Mouse (Mus musculus): ENCODE measurements around the gene Tanc1. TPM values are rescaled to one million over a fixed set of nuclear protein-coding genes. Genes with fewer than 3 reads are reported as not detected.

Tanc1 gene
- polyA plus RNA-seq, 1 experiment from 2014 or later: 4.9 TPM

DNA sequence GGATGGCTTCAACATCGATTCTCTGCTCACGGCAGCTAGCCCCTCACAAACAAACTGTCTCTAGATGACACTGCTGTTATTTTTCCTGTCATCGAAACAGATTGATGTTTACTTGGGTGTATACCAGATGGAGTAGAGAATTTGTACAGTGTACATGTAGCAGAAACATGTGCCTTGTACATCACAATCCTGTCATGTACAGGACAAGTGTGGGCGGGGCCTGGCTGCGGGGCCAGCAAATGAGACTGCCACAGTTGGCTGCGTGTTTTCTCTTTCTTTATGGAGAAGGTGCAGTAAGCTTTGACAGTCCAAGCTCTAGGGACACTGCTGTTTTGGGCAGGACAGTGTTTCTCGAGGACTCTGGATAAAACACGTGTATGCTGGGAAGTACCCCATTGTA lies 127.2 kb downstream of the Tanc1 start:
- Histone ChIP-seq H3K27me3 (replicated peaks; ENCODE audit: control insufficient read depth, insufficient read depth, low read length) (no peaks in the 10 kb centered on the region), H3K4me1 (ENCODE audit: control insufficient read depth, insufficient read depth, low read length) (peaks cover 9% of the 10 kb centered on the region; the same call in 1 of the 2 replicates), H3K9ac (ENCODE audit: low read length) (no peak overlapping the region), H3K27ac (ENCODE audit: low read depth, low read length) (no peak overlapping the region), H3K4me2 (ENCODE audit: low read length) (no peak overlapping the region), H3K4me3 (ENCODE audit: low read depth, low read length) (no peak overlapping the region), H3K9me3 (replicated peaks; ENCODE audit: control insufficient read depth, low read length) (no peaks in the 10 kb centered on the region), H3K36me3 (ENCODE audit: control insufficient read depth, insufficient read depth, low read length) (no peaks in the 10 kb centered on the region)
- no peak for DNase-seq (ENCODE audit: low spot score)
- 79% methylated on average over 8 of the region's 8 CpGs for WGBS
- ATAC-seq: 0 out of 2 replicates have a peak, but pooled peaks have one; percentile 14

DNA sequence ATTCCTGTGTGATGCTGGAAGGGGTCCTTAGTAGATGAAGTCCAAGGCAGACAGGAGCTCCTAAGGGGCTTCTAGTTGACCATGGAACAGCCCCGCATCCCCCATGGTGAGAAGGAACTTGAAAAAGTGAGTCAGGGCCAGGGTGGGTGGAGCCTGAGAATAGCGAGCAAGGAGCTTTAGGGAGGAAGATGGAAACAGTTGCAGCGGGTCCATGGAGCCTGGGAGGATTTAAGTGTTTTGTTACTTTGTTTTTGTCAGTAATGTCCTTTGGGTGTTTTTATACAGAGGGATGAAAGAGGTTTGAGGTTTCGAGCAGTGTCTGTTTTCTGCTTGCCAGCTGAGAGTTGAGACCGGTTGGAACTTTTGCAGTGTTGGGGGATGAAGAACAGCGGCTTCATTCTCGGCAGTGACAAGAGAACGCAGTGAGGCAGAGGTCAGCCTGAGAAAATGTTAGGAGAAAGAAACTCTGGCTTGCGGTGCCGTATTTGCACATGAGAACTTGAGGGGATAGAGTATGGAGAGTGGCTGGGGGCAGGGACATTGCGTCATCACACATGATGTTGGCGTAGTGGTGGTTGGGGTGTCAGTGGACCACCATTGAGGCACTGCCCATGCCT lies 130.8 kb downstream of the Tanc1 start:
- H3K4me2 ChIP-seq (ENCODE audit: low read length): no peak overlapping the region
- no peak for DNase-seq (ENCODE audit: low spot score)
- H3K9me3 ChIP-seq (replicated peaks; ENCODE audit: control insufficient read depth, low read length): no peaks in the 10 kb centered on the region
- no peak overlapping the region for H3K27ac ChIP-seq (ENCODE audit: low read depth, low read length)
- WGBS: 75% methylated on average over 12 of the region's 12 CpGs
- H3K9ac ChIP-seq (ENCODE audit: low read length): no peak overlapping the region
- H3K4me1 ChIP-seq (ENCODE audit: control insufficient read depth, insufficient read depth, low read length): no peaks in the 10 kb centered on the region
- ATAC-seq: no peak
- no peaks in the 10 kb centered on the region for H3K36me3 ChIP-seq (ENCODE audit: control insufficient read depth, insufficient read depth, low read length)
- H3K4me3 ChIP-seq (ENCODE audit: low read depth, low read length): no peak overlapping the region
- H3K27me3 ChIP-seq (replicated peaks; ENCODE audit: control insufficient read depth, insufficient read depth, low read length): no peaks in the 10 kb centered on the region

DNA sequence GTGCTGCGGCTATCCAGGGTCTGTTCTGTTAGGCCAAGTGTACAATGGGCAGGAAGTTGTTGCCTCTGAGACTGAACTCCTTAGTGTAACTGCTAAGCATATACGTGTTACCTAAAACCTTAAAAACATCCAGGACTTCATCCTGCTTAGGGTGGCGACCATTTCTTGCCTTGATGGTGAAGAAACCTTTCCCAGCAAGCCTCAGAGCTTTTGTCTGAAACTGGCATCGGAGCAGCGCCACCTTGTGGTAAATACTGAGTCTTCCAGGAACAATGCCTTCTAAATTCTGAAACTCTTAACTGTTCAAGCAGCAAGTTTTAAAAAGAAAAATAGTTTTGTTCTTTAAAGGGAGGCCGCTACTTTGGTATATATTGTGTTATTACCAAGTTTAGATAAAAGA lies 133.6 kb downstream of the Tanc1 start:
- H3K4me1 ChIP-seq (ENCODE audit: control insufficient read depth, insufficient read depth, low read length): no peaks in the 10 kb centered on the region
- WGBS: 28% methylated on average over 6 of the region's 6 CpGs
- ATAC-seq: peak; percentile 30; the same call in 1 of the 2 replicates

DNA sequence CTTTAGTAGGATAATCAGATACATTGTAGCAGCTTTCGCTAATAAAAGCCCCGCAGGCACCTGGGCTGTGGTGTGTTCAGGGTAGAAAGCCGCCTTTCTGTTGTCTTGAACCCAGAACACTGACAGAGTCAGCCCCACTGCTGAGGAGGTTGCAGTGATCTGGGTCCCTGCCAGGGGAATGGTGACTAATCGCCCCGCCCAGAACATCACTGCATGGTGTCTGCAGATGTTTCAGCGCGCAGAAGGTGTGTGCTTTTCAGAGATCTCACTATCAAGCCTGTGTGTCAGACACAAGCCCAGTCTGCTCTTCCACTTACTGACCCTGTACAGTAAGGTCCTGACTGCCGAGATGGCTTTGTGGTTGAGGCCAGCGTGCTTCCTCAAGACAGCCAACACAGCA lies 134.2 kb downstream of the Tanc1 start:
- Histone ChIP-seq H3K4me2 (ENCODE audit: low read length) (no peak overlapping the region), H3K9me3 (replicated peaks; ENCODE audit: control insufficient read depth, low read length) (no peaks in the 10 kb centered on the region), H3K27me3 (replicated peaks; ENCODE audit: control insufficient read depth, insufficient read depth, low read length) (no peaks in the 10 kb centered on the region), H3K4me3 (ENCODE audit: low read depth, low read length) (no peak overlapping the region), H3K27ac (ENCODE audit: low read depth, low read length) (no peak overlapping the region), H3K9ac (ENCODE audit: low read length) (no peak overlapping the region), H3K36me3 (ENCODE audit: control insufficient read depth, insufficient read depth, low read length) (no peaks in the 10 kb centered on the region), H3K4me1 (ENCODE audit: control insufficient read depth, insufficient read depth, low read length) (no peaks in the 10 kb centered on the region)
- ATAC-seq: peak; percentile 5; the same call in 1 of the 2 replicates
- DNase-seq (ENCODE audit: low spot score): no peak
- 87% methylated on average over 9 of the region's 9 CpGs for WGBS

More for the DNA sequence above, 133.6 kb downstream of the Tanc1 start:
- H3K9ac ChIP-seq (ENCODE audit: low read length): no peak overlapping the region
- H3K27me3 ChIP-seq (replicated peaks; ENCODE audit: control insufficient read depth, insufficient read depth, low read length): no peaks in the 10 kb centered on the region
- H3K36me3 ChIP-seq (ENCODE audit: control insufficient read depth, insufficient read depth, low read length): no peaks in the 10 kb centered on the region
- no peak overlapping the region for H3K4me2 ChIP-seq (ENCODE audit: low read length)
- H3K4me3 ChIP-seq (ENCODE audit: low read depth, low read length): no peak overlapping the region
- peak; percentile 85 for DNase-seq (ENCODE audit: low spot score)
- no peaks in the 10 kb centered on the region for H3K9me3 ChIP-seq (replicated peaks; ENCODE audit: control insufficient read depth, low read length)
- H3K27ac ChIP-seq (ENCODE audit: low read depth, low read length): no peak overlapping the region

DNA sequence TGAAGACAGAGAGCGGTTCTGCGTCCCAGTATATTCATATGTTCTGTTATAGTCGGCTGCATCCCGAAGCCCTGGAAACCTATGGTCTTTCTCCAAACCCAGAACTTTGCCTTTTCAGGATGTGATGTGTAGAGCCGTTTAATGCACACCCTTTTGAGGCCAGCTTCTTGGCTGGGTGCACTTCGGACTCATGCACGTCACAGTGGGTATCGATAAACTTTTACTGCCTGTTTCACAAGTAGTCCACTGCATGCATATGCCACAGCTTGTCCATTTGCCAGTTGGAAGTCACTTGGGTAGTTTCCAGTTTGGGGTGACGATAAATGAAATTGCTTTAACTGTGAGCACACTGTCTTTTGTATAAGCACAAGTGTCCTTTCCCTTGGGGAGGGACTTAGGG lies 135.9 kb downstream of the Tanc1 start:
- DNase-seq (ENCODE audit: low spot score) (no peak), ATAC-seq (no peak)
- H3K4me3 ChIP-seq (ENCODE audit: low read depth, low read length): no peak overlapping the region
- no peaks in the 10 kb centered on the region for H3K27me3 ChIP-seq (replicated peaks; ENCODE audit: control insufficient read depth, insufficient read depth, low read length)
- no peak overlapping the region for H3K27ac ChIP-seq (ENCODE audit: low read depth, low read length)
- H3K36me3 ChIP-seq (ENCODE audit: control insufficient read depth, insufficient read depth, low read length): no peaks in the 10 kb centered on the region
- WGBS: 91% methylated on average over 9 of the region's 9 CpGs
- no peak overlapping the region for H3K4me2 ChIP-seq (ENCODE audit: low read length)
- no peaks in the 10 kb centered on the region for H3K9me3 ChIP-seq (replicated peaks; ENCODE audit: control insufficient read depth, low read length)
- H3K9ac ChIP-seq (ENCODE audit: low read length): no peak overlapping the region
- no peaks in the 10 kb centered on the region for H3K4me1 ChIP-seq (ENCODE audit: control insufficient read depth, insufficient read depth, low read length)

DNA sequence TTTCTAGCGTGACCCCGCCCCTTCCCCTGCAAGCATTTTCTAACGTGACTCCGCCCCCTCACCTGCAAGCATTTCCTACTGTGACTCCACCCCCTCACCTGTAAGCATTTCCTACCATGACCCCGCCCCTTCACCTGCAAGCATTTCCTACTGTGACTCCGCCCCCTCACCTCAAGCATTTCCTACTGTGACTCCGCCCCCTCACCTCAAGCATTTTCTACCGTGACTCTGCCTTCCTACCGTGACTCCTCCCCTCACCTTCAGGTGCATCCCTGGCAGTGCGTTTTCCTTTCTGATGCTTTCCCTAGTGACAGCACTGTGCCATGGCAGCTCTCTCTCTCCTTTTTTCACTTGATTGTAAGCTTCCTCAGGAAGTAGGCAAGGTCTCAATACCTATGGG lies 137.5 kb downstream of the Tanc1 start:
- no peaks in the 10 kb centered on the region for H3K27me3 ChIP-seq (replicated peaks; ENCODE audit: control insufficient read depth, insufficient read depth, low read length)
- no peak overlapping the region for H3K9ac ChIP-seq (ENCODE audit: low read length)
- no peak overlapping the region for H3K4me2 ChIP-seq (ENCODE audit: low read length)
- no peaks in the 10 kb centered on the region for H3K36me3 ChIP-seq (ENCODE audit: control insufficient read depth, insufficient read depth, low read length)
- H3K27ac ChIP-seq (ENCODE audit: low read depth, low read length): no peak overlapping the region
- no peak for ATAC-seq
- no peaks in the 10 kb centered on the region for H3K9me3 ChIP-seq (replicated peaks; ENCODE audit: control insufficient read depth, low read length)
- WGBS: 36% methylated on average over 10 of the region's 10 CpGs
- H3K4me3 ChIP-seq (ENCODE audit: low read depth, low read length): no peak overlapping the region
- DNase-seq (ENCODE audit: low spot score): no peak
- H3K4me1 ChIP-seq (ENCODE audit: control insufficient read depth, insufficient read depth, low read length): no peaks in the 10 kb centered on the region

DNA sequence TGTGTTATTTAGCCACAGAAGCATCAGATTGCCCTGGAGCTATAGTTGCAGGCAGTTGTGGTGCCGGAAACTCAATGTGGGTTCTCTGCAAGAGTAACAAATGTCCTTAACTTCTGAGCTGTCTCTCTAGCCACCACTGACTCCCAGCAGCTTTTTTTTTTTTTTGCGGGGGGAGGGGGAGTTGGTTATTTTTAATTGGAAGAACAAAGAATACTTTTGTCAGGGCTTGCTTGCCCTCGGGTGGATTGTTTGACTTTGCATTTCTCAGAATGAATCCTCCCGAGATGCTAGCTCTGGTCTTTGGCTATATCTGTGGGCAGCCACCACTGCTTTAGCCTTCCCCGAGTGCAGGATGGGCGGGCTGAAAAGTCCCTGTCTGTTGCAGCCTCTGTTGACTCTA lies 139.3 kb downstream of the Tanc1 start:
- 76% methylated on average over 6 of the region's 6 CpGs for WGBS

DNA sequence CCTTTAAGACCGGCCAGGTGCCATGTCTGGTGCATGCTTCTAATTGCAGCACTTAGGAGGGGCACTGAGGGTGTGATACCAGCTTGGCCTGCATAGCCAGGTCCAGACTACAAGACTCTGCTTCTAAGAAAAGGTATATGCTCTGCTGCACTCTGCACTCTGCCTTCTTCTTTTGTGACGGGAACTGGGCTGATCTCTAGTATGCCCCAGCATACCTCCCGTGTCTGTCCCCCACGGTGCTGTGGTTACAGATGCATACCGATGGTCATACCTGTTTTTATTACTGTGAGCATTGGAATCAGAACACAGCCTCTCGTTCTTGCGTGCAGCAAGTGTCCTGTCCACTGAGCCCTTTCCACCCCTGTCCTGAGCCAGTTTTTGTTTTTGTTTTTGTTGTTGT lies 140.3 kb downstream of the Tanc1 start:
- H3K9ac ChIP-seq (ENCODE audit: low read length): no peak overlapping the region
- H3K27ac ChIP-seq (ENCODE audit: low read depth, low read length): no peak overlapping the region
- DNase-seq (ENCODE audit: low spot score) (no peak), ATAC-seq (no peak)
- no peak overlapping the region for H3K4me2 ChIP-seq (ENCODE audit: low read length)
- no peak overlapping the region for H3K4me3 ChIP-seq (ENCODE audit: low read depth, low read length)
- H3K27me3 ChIP-seq (replicated peaks; ENCODE audit: control insufficient read depth, insufficient read depth, low read length): no peaks in the 10 kb centered on the region
- H3K4me1 ChIP-seq (ENCODE audit: control insufficient read depth, insufficient read depth, low read length): no peaks in the 10 kb centered on the region
- no peaks in the 10 kb centered on the region for H3K9me3 ChIP-seq (replicated peaks; ENCODE audit: control insufficient read depth, low read length)
- WGBS: 96% methylated on average over 7 of the region's 7 CpGs
- H3K36me3 ChIP-seq (ENCODE audit: control insufficient read depth, insufficient read depth, low read length): no peaks in the 10 kb centered on the region

More for the DNA sequence above, 139.3 kb downstream of the Tanc1 start:
- no peaks in the 10 kb centered on the region for H3K27me3 ChIP-seq (replicated peaks; ENCODE audit: control insufficient read depth, insufficient read depth, low read length)
- no peak for ATAC-seq
- H3K9me3 ChIP-seq (replicated peaks; ENCODE audit: control insufficient read depth, low read length): no peaks in the 10 kb centered on the region
- no peak overlapping the region for H3K4me3 ChIP-seq (ENCODE audit: low read depth, low read length)
- H3K4me1 ChIP-seq (ENCODE audit: control insufficient read depth, insufficient read depth, low read length): no peaks in the 10 kb centered on the region
- H3K36me3 ChIP-seq (ENCODE audit: control insufficient read depth, insufficient read depth, low read length): no peaks in the 10 kb centered on the region
- no peak for DNase-seq (ENCODE audit: low spot score)
- H3K27ac ChIP-seq (ENCODE audit: low read depth, low read length): no peak overlapping the region
- H3K9ac ChIP-seq (ENCODE audit: low read length): no peak overlapping the region
- H3K4me2 ChIP-seq (ENCODE audit: low read length): no peak overlapping the region

DNA sequence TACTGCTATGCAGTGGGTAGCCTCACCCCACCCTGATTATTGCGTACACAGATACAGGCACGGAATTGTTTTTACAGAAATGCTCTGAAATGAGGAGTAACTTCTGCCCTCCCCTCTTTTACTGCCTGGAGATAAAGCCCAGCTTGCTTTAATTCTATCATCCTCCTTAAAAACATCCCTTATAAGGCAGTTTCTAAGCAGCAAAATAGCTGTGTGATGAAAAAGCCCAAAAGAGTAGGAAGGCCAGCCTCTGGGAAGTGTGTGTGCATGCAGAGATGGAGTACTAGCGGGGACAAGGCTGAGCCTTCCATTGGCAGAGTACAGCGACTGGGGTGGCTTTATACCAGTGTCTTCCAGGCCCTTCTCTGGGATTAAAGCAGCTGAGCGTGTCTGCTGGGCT lies 140.9 kb downstream of the Tanc1 start:
- WGBS: 89% methylated on average over 5 of the region's 5 CpGs
- H3K9me3 ChIP-seq (replicated peaks; ENCODE audit: control insufficient read depth, low read length): no peaks in the 10 kb centered on the region
- no peaks in the 10 kb centered on the region for H3K4me1 ChIP-seq (ENCODE audit: control insufficient read depth, insufficient read depth, low read length)
- no peak overlapping the region for H3K4me2 ChIP-seq (ENCODE audit: low read length)
- H3K36me3 ChIP-seq (ENCODE audit: control insufficient read depth, insufficient read depth, low read length): no peaks in the 10 kb centered on the region
- H3K27ac ChIP-seq (ENCODE audit: low read depth, low read length): no peak overlapping the region
- no peak for ATAC-seq
- H3K9ac ChIP-seq (ENCODE audit: low read length): no peak overlapping the region
- no peak for DNase-seq (ENCODE audit: low spot score)
- no peak overlapping the region for H3K4me3 ChIP-seq (ENCODE audit: low read depth, low read length)
- H3K27me3 ChIP-seq (replicated peaks; ENCODE audit: control insufficient read depth, insufficient read depth, low read length): no peaks in the 10 kb centered on the region

Data from forebrain, embryonic 14.5 days (tissue).